ENCODE assay signal across 8 mouse cellular contexts in genomic region chr11:69415327-69415667, GRCm38 (mm10). TPM values are rescaled to one million over a fixed set of nuclear protein-coding genes. Genes with fewer than 3 reads are reported as not detected.
DNase-seq lines count a peak whose midpoint lies in the region; ATAC-seq lines count a peak whose summit lies in the region.

No protein-coding gene starts in this region.

- WGBS in forebrain, embryonic 12.5 days: 3% methylated on average over 3 of the region's 3 CpGs
- 0% methylated on average over 3 of the region's 3 CpGs for WGBS in limb, embryonic 11.5 days
- 0% methylated on average over 3 of the region's 3 CpGs for WGBS in midbrain, embryonic 16.5 days

- no peaks in the 10 kb centered on the region for H3K9me3 ChIP-seq in forebrain, embryonic 12.5 days
- no peaks in the 10 kb centered on the region for H3K9me3 ChIP-seq in limb, embryonic 11.5 days (ENCODE audit: control insufficient read depth, low read length)
- no peaks in the 10 kb centered on the region for H3K9me3 ChIP-seq in midbrain, embryonic 16.5 days (replicated peaks; ENCODE audit: control insufficient read depth, low read length, poor library complexity, severe bottlenecking)

- H3K27me3 ChIP-seq in forebrain, embryonic 12.5 days: no peaks in the 10 kb centered on the region; the same call in 1 of the 2 replicates
- H3K27me3 ChIP-seq in limb, embryonic 11.5 days (ENCODE audit: control insufficient read depth, insufficient read depth, low read length): no peaks in the 10 kb centered on the region
- H3K27me3 ChIP-seq in midbrain, embryonic 16.5 days (ENCODE audit: control insufficient read depth, insufficient read depth, low read depth, low read length): no peaks in the 10 kb centered on the region

- H3K4me1 ChIP-seq in forebrain, embryonic 12.5 days: peaks cover 74% of the 10 kb centered on the region
- peaks cover 39% of the 10 kb centered on the region for H3K4me1 ChIP-seq in limb, embryonic 11.5 days (ENCODE audit: control insufficient read depth, insufficient read depth, low read length)
- peaks cover 53% of the 10 kb centered on the region for H3K4me1 ChIP-seq in midbrain, embryonic 16.5 days (ENCODE audit: control insufficient read depth, insufficient read depth, low read length)

- intact Hi-C loops in left cerebral cortex, postnatal 10 days (cut with DNase I): loop anchor here (10.0 kb wide), 1 partner anchor 320 kb away; the partner anchor contains the start of gene Per1

- peak; percentile 69 to 76 for DNase-seq in left cerebral cortex, postnatal 10 days (ENCODE audit: extremely low spot score in 1 of 2, low spot score in 2 of 2)
- DNase-seq in left cerebral cortex, adult 8-10 months (ENCODE audit: low spot score in 2 of 2): no peak
- peak; percentile 73 to 79 for DNase-seq in adrenal gland, postnatal 36 days
- DNase-seq in heart, postnatal 4 days: peak; percentile 80
- peak; percentile 70 for DNase-seq in limb, embryonic 11.5 days (ENCODE audit: low spot score)
- no peak for DNase-seq in thymus, postnatal 4 days

- peaks cover 14% of the 10 kb centered on the region for H3K36me3 ChIP-seq in forebrain, embryonic 12.5 days (replicated peaks)
- H3K36me3 ChIP-seq in limb, embryonic 11.5 days (ENCODE audit: control insufficient read depth, insufficient read depth, low read length): no peaks in the 10 kb centered on the region
- no peaks in the 10 kb centered on the region for H3K36me3 ChIP-seq in midbrain, embryonic 16.5 days (ENCODE audit: control insufficient read depth, insufficient read depth, low read length)

- ATAC-seq in forebrain, embryonic 12.5 days (ENCODE audit: low FRiP score): no peak
- ATAC-seq in limb, embryonic 11.5 days (ENCODE audit: insufficient number of reproducible peaks, low FRiP score, low TSS enrichment, low read depth): no peak
- no peak for ATAC-seq in midbrain, embryonic 16.5 days

- peak overlapping the region; percentile 95 for H3K4me2 ChIP-seq in forebrain, embryonic 12.5 days
- H3K4me2 ChIP-seq in limb, embryonic 11.5 days (ENCODE audit: low read depth, severe bottlenecking): peak overlapping the region; percentile 98
- H3K4me2 ChIP-seq in midbrain, embryonic 16.5 days (ENCODE audit: low read length): peak overlapping the region; percentile 92

- peak overlapping the region; percentile 66 for H3K4me3 ChIP-seq in forebrain, embryonic 12.5 days (replicated peaks)
- H3K4me3 ChIP-seq in limb, embryonic 11.5 days (ENCODE audit: low read depth, low read length): peak overlapping the region; percentile 70
- H3K4me3 ChIP-seq in midbrain, embryonic 16.5 days (ENCODE audit: low read depth, low read length): peak overlapping the region; percentile 67

- peak overlapping the region; percentile 99 for H3K27ac ChIP-seq in forebrain, embryonic 12.5 days
- H3K27ac ChIP-seq in limb, embryonic 11.5 days (replicated peaks; ENCODE audit: low read depth, low read length): peak overlapping the region; percentile 97
- H3K27ac ChIP-seq in midbrain, embryonic 16.5 days (ENCODE audit: low read length): peak overlapping the region; percentile 99

- peak overlapping the region; percentile 98 for H3K9ac ChIP-seq in forebrain, embryonic 12.5 days
- H3K9ac ChIP-seq in limb, embryonic 11.5 days (ENCODE audit: low read length): peak overlapping the region; percentile 98
- H3K9ac ChIP-seq in midbrain, embryonic 16.5 days (ENCODE audit: low read depth, low read length): peak overlapping the region; percentile 98

RNA-seq across cellular contexts. Expression of gene Kdm6b, which starts 1.8 kb away (rescaled TPM):
- total RNA-seq in left cerebral cortex, postnatal 10 days (2021): 10 to 100 TPM; 42.7 to 43.9 TPM
- 10 to 100 TPM; 17.3 to 29.2 (median 21.9) TPM for total RNA-seq in left cerebral cortex, adult 8-10 months (2022)
- 10 to 100 TPM; 31.8 to 48.0 TPM for total RNA-seq in adrenal gland, postnatal 36 days (2021)
- polyA plus RNA-seq in forebrain, embryonic 12.5 days (2016; fragmentation: Nextera tagmentation; extraction: Ambion mirVana): 50.8 and 53.3 TPM in 2 replicates
- 10 to 100 TPM; 48.3 to 49.7 TPM for total RNA-seq in heart, postnatal 4 days (2021)
- polyA plus RNA-seq in limb, embryonic 11.5 days (2014; fragmentation: Nextera tagmentation; extraction: Ambion mirVana): 42.4 and 44.5 TPM in 2 replicates
- 36.4 and 39.0 TPM in 2 replicates for polyA plus RNA-seq in midbrain, embryonic 16.5 days (2015; fragmentation: Nextera tagmentation; extraction: Ambion mirVana)

RNA-seq across cellular contexts. Expression of gene Tmem88, which starts 17.3 kb away (rescaled TPM):
- total RNA-seq in left cerebral cortex, postnatal 10 days (2021): 1 to 10 TPM; 2.8 to 3.0 TPM
- 1 to 10 TPM; 3.3 to 4.8 (median 3.5) TPM for total RNA-seq in left cerebral cortex, adult 8-10 months (2022)
- total RNA-seq in adrenal gland, postnatal 36 days (2021): 10 to 100 TPM; 13.4 to 17.8 TPM
- 9.1 and 11.2 TPM in 2 replicates for polyA plus RNA-seq in forebrain, embryonic 12.5 days (2016; fragmentation: Nextera tagmentation; extraction: Ambion mirVana)
- 10 to 100 TPM; 37.1 to 38.3 TPM for total RNA-seq in heart, postnatal 4 days (2021)
- polyA plus RNA-seq in limb, embryonic 11.5 days (2014; fragmentation: Nextera tagmentation; extraction: Ambion mirVana): 22.7 and 23.6 TPM in 2 replicates
- polyA plus RNA-seq in midbrain, embryonic 16.5 days (2015; fragmentation: Nextera tagmentation; extraction: Ambion mirVana): 5.2 and 5.9 TPM in 2 replicates

RNA-seq across cellular contexts. Expression of gene Cyb5d1, which starts 19.9 kb away (rescaled TPM):
- total RNA-seq in left cerebral cortex, postnatal 10 days (2021): 10 to 100 TPM; 37.9 to 39.8 TPM
- 10 to 100 TPM; 38.0 to 43.7 (median 42.5) TPM for total RNA-seq in left cerebral cortex, adult 8-10 months (2022)
- total RNA-seq in adrenal gland, postnatal 36 days (2021): 10 to 100 TPM; 49.0 to 50.9 TPM
- 55.0 and 60.9 TPM in 2 replicates for polyA plus RNA-seq in forebrain, embryonic 12.5 days (2016; fragmentation: Nextera tagmentation; extraction: Ambion mirVana)
- 10 to 100 TPM; 21.3 to 22.1 TPM for total RNA-seq in heart, postnatal 4 days (2021)
- 29.2 and 37.0 TPM in 2 replicates for polyA plus RNA-seq in limb, embryonic 11.5 days (2014; fragmentation: Nextera tagmentation; extraction: Ambion mirVana)
- polyA plus RNA-seq in midbrain, embryonic 16.5 days (2015; fragmentation: Nextera tagmentation; extraction: Ambion mirVana): 27.1 and 28.9 TPM in 2 replicates

RNA-seq across cellular contexts. Expression of gene Naa38, which starts 20.0 kb away (rescaled TPM):
- total RNA-seq in left cerebral cortex, postnatal 10 days (2021): 10 to 100 TPM; 84.2 to 85.7 TPM
- 100 to 1,000 TPM in 3 of 4 experiments, 10 to 100 TPM in 1; 99.9 to 140 (median 114) TPM for total RNA-seq in left cerebral cortex, adult 8-10 months (2022)
- 100 to 1,000 TPM; 132 to 158 TPM for total RNA-seq in adrenal gland, postnatal 36 days (2021)
- 91.7 and 103 TPM in 2 replicates for polyA plus RNA-seq in forebrain, embryonic 12.5 days (2016; fragmentation: Nextera tagmentation; extraction: Ambion mirVana)
- 100 to 1,000 TPM in 1 of 2 experiments, 10 to 100 TPM in 1; 92.3 to 101 TPM for total RNA-seq in heart, postnatal 4 days (2021)
- polyA plus RNA-seq in limb, embryonic 11.5 days (2014; fragmentation: Nextera tagmentation; extraction: Ambion mirVana): 129 and 141 TPM in 2 replicates
- polyA plus RNA-seq in midbrain, embryonic 16.5 days (2015; fragmentation: Nextera tagmentation; extraction: Ambion mirVana): 86.2 and 89.6 TPM in 2 replicates

RNA-seq across cellular contexts. Expression of gene Chd3, which starts 46.1 kb away (rescaled TPM):
- total RNA-seq in left cerebral cortex, postnatal 10 days (2021): 100 to 1,000 TPM; 525 to 527 TPM
- 100 to 1,000 TPM; 370 to 420 (median 387) TPM for total RNA-seq in left cerebral cortex, adult 8-10 months (2022)
- total RNA-seq in adrenal gland, postnatal 36 days (2021): 100 to 1,000 TPM in 1 of 2 experiments, 10 to 100 TPM in 1; 78.6 to 119 TPM
- polyA plus RNA-seq in forebrain, embryonic 12.5 days (2016; fragmentation: Nextera tagmentation; extraction: Ambion mirVana): 94.3 and 98.3 TPM in 2 replicates
- 10 to 100 TPM; 75.3 to 76.7 TPM for total RNA-seq in heart, postnatal 4 days (2021)
- 58.6 and 68.0 TPM in 2 replicates for polyA plus RNA-seq in limb, embryonic 11.5 days (2014; fragmentation: Nextera tagmentation; extraction: Ambion mirVana)
- polyA plus RNA-seq in midbrain, embryonic 16.5 days (2015; fragmentation: Nextera tagmentation; extraction: Ambion mirVana): 82.8 and 86.1 TPM in 2 replicates

Comparison
In these comparisons a context has a peak if more than half of its experiments do, and no peak if none do; other contexts are left out.
1. DNase-seq: peak in left cerebral cortex, postnatal 10 days (2 of 2), adrenal gland, postnatal 36 days (2 of 2), heart, postnatal 4 days (single experiment) and limb, embryonic 11.5 days (single experiment); none in left cerebral cortex, adult 8-10 months (0 of 2) and thymus, postnatal 4 days (single experiment).
2. Peak in every context shown above with its lines, with median percentiles within 50 percentile points of each other: H3K27ac ChIP-seq, H3K4me2 ChIP-seq, H3K4me3 ChIP-seq and H3K9ac ChIP-seq.